Mouse (Mus musculus) embryo, embryonic 11 days (tissue): ENCODE data around the gene Syde2.
A peak's percentile ranks its signal among the peaks of the same experiment; 100 is the strongest.
"Not testable (repeated sequence)": the region's sequence is repeated elsewhere in the genome, so short reads cannot be mapped to it uniquely, and the experiment has no call there.

ENCODE experiments used
- DNase-seq: peaks from one replicate; pipeline ENCODE4 v3.0.0-alpha.2; 2015

Gene Syde2

DNA sequence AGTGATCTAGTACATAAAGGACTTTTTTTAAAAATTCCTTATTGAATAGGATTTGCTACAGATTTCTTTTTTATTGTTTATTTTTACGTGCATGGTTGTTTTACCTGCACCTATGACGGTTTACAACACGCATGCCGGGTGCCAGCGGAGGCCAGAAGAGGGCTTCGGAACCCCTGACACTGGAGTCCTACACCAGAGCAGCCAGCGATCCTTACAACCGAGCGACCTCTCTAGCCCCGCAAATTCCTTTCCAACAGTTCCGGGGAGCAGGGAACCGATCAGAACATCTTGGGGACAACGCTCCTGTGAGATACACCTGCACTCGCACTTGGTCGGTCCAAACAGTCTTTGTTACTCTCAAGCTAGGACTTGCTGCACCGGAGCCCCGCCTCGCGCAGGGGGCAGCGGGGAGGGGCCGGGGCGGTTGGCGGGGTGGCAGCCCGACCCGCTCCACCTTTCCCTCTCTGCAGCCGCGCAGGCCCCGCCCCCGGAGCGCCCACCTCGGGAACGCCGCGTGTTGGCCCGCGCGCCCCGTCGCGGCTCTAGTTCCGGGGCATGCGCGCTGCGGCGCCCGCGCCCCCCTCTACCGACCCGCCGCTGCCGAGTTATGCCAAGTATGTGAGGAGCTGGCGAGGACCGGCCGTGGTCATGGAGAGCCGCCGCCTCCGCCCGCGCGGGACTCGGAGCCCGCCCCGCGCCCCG lies at the start of gene Syde2:
Syde2 (plus strand) TSS at position 603 of the 702 bp plus-strand sequence.
- peak; percentile 91 for DNase-seq

DNA sequence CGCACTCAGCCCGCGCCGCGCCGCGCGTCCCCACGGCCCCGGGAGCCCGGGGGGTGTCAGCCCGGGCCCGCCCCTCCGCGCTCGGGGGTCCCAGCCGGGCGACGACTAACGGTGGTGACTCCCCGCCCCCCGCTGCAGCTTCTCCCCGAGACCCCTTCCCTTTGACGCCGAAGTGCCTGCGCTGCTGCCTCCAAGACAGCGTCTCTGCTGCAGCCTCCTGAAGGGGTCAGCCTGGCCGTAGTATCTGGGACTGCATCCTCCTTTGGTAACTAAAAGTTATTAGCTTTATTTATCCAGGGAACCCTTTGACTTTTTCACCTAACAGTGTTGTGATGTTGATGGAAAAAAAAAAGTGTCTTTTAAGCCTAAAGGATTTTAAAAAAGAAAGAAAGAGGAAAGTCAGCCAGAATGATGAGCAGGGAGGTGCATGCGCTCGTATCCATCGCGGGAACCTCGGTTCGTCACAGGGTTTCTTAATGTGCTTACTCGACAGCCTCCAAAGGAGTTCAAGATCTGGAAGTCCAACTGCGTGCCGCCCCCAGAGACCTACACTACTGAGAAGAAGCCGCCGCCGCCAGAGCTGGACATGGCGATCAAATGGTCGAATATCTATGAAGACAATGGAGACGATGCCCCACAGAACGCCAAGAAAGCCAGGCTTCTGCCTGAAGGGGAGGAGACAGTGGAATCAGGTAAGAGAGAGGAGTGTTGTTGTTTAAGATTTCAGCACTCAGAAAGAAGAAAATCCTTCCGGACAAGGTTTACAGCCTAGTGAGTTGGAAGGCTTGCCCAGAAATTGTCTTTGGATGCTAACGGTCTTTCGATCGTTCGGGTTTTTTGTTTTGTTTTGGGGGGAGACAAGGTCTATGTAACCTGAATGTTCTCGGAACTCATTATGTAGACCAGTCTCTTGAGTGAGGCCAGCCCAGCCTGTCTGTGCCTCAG lies 49.0 kb upstream of the Syde2 start:
- DNase-seq = peak; percentile 54

DNA sequence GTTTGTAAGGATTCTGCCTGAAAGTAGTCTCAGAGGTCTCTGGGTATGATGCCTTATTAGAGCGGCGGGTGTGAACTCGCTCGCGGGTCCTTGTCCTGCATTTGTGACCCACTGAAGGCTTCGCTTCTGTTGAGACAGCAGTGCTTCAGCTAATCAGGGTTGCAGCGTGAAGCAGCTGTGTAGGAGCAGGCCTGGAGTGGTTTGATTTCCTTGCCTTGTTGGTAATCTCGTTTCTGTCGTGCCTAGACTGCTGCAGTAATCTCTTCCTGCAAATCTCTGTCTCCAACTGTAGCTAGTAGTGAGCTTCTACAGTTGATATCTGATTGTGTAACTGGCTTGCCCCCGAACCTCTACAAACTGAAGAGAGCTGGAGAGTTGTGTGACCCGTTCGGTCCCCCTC lies 48.3 kb upstream of the Syde2 start:
- DNase-seq = no peak

DNA sequence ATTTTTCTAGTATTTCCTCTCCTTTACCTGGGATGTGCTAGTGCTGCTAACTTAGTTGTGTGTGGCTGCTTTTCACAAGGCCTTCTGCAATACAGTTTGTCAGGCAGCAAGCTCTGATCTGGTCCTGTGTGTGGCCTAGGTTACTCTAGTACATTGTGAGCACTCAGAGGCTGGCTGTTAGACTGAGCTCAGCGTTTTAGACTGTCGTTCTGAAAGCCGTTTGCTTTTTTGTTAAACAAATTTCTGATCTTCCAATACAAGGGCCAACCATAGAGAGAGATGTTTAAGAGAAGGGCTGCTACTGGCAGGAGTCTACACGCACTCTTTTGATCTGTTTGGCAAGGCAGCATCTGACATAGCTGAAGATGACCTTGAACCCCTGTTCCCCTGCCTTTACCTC lies 47.7 kb upstream of the Syde2 start:
- no peak for DNase-seq

GRCm38 (mm10) chr3:145941971-145942370 lies 45.7 kb upstream of the Syde2 start:
- peak; percentile 74 for DNase-seq

GRCm38 (mm10) chr3:145944348-145944747 lies 43.3 kb upstream of the Syde2 start:
- no peak for DNase-seq

- DNase-seq = no peak
These were observed 41.8 kb upstream of the Syde2 start for GRCm38 (mm10) chr3:145945904-145946303.

DNA sequence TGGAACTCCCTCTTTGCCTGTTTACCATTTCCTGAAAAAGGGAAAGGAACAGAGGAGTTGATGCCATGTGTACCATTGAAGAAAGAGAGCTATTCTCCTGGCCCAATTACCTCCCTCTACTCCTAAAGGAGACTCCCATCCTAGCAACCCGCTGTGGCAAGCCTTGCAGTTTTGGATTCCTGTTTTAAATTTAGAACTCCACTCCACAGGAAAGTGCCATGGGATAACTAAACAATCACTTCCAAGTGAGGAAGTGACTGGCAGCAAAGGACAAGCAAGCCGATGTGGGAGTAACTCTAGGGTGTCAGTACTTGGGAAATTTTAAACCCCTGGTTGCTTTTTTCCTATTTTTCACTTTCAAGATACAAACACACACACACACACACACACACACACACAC lies 41.0 kb upstream of the Syde2 start:
- DNase-seq = no peak

- DNase-seq = no peak
These were observed 40.0 kb upstream of the Syde2 start for GRCm38 (mm10) chr3:145947539-145948204.

GRCm38 (mm10) chr3:145950034-145950814 lies 37.4 kb upstream of the Syde2 start:
- peak; percentile 80 for DNase-seq

GRCm38 (mm10) chr3:145950815-145951130 lies 36.9 kb upstream of the Syde2 start:
- no peak for DNase-seq

DNA sequence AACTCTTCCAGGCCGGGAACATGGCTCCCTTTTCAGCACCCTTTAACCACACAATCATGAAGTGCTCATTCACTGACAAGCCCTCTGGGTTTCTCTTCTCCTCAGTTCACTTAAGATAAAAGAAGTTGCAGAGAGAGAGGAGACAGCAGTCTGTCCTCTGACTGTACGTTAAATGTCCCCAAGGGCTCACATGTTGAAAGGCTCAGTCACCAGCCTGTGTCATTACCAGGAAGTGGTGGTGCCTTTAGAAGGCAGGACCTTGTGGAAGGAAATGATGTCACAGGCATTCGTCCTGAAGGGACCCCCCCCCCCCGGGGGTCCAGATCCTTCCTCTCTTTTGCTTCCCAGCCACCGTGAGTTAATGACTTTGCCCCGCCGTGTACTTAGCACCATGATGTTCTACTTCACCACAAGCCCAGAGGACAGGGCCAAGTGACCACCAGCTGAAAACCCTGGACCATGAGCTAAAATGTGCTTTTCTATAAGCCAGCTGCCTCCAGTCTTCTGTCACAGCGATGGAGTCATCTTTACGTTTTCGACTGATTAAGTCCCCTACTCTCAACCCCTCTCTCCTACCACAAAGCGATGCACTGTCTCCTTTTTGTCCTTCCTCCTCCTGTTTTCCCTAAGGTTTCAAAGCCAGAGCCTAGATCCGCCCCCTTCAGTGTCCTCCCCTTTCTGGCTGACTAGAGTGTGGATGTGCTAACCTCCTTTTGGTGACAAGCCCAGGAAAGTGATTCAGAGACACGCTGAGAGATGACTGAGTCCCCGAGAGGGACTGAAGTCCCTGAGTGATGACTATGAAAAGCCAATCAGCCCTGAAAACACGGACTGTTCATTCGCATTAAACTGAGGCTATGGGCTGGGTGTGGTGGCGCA lies 36.1 kb upstream of the Syde2 start:
- no peak for DNase-seq

DNA sequence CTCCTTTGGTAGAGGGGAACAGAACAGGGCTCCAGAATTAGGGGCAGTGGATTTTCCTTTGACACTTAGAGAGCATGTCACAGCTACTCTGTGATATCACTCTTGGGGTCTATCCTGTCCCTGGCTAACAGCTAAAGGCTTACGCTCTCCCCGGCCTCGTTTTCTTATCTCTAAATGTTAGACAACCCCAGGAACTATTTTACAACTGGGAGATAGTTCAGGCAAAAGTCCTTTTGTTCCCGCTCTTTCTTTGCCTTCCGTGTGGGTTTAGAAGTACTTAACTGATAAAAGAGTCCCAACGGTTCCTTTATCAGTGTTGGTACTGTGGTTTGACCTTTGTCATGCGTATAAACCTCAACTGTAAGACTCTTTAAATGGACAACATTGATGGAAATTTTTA lies 34.7 kb upstream of the Syde2 start:
- no peak for DNase-seq

DNA sequence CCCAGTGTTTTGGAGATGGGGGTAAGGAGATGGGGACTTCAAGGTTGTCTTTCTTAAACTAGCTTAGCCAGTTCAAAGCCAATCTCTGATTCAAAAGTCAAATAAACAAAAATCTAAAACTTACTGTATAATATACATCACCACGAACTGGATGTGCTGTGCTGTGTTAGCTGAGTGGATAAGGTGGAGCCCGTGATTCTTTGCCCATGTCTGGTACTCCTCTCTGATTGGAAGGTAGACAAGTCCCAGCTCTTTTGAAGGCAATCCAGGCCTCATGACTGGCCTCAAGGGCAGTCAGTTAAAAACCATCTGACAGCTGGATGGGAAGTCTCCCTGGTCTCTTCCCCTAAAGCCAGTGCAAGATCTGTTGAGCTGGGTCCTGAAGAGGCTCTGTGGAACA lies 34.3 kb upstream of the Syde2 start:
- DNase-seq = no peak

- no peak for DNase-seq
These were observed 27.8 kb upstream of the Syde2 start for GRCm38 (mm10) chr3:145959824-145960223.

DNA sequence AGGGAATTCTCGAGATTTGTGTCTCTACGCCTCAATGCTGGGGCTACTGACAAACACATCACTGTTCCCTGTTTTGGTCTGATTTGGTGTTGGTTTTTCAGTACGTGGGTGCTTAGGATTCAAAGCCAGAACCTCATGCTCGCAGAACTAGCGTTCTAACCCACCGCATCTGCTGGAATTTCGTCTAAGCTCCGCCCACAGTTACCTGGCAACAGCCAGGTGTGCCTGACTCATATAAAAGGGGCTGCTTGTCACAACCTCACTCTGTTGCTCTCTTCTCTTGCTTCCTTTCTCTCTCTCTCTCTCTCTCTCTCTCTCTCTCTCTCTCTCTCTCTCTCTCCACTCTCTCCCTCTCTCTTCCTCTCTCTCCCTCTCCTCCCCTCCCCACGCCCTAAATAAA lies 25.3 kb upstream of the Syde2 start:
- DNase-seq = no peak

DNA sequence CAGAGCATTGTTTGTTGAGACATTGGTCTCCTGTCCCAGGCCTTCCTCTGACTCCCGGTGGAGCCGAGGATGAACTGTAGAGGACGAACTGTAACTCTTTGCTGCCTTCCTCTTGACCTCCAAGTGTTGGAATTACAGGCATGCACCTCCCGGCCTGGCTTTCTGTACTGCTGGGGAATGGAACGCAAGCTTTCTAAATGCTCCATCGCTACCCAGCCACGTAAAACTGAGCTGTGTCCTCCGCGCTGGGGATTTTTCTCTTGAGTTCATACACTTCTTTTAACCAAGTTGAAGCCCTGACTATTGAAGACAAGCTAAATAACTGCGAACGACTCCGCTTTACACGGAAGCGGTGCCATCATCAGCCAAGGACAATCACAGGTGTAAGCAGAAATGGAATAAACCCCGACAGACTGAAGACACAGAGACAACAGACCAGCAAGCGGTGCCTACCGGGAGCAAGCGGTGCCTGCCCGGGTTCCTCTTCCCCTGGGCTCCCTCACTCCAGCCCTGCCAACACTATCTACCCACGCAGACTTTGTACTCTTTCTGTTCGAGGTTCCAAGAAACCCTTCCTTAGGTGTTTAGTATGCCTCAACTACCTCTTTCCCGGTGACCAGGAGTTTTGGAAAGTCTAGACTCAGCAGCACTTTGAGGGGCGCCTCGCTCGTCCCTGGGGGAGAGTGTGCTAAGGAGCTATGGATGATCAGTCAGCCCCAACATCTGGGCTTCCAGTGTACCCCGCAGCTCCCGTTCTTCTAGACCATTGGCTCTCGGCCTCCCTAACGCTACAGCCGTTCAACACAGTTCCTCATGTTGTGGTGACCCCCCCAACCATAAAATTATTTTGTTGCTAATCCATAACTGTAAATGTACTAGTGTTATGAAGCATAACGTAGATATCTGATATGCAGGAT lies 24.3 kb upstream of the Syde2 start:
- peak; percentile 47 for DNase-seq

DNA sequence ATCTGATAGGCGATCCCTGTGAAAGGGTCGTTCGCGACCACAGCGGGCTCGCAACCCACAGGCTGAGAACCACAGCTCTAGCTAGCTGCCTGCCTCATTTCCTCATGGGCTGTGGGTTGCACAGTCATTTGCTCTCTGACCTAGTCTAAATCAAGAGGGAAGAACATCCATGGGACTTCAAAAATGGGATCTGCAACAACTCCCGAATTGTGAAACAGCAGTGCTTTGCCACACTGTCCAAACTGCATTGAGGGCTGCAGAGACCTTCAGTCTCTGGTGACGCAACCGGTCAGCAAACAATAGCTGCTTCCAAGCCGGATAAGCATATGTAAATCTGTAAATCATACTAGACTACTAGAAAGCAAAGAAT lies 23.7 kb upstream of the Syde2 start:
- DNase-seq = peak; percentile 55

- peak; percentile 71 for DNase-seq
These were observed 23.2 kb upstream of the Syde2 start for GRCm38 (mm10) chr3:145964473-145964872.

DNA sequence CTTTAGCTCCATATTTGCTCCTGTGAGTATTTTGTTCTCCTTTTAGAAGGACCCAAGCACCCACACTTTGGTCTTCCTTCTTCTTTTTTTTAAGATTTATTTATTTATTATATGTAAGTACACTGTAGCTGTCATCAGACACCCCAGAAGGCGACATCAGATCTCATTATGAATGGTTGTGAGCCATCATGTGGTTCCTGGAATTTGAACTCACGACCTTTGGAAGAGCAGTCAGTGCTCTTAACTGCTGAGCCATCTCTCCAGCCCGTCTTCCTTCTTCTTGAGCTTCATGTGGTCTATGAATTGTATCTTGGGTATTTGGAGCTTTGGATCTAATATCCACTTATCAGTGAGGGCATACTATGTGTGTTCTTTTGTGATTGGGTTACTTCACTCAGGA lies 22.1 kb upstream of the Syde2 start:
- DNase-seq = not testable (repeated sequence)

DNA sequence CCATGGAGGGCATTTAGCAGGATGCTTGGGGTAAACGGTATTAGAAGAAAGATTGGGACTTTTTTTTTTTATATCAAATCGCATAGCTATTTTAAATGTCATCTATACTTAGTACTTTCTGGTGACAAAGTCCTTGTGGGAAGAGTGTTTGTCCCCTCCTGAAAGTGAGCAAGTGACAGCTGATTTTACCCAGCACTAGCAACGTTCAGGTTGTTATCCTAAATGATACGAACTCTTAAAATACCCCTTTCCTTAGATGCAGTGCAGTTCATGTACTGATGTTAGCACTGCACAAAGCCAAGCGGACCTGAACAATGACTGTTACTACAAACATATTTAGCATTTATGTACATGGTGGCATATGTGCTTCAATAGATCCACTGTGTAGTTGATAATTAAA lies 20.9 kb upstream of the Syde2 start:
- DNase-seq = no peak
